Mouse (Mus musculus) liver, embryonic 18 days (tissue): ENCODE data around the gene Mob3a. TPM values are rescaled to one million over a fixed set of nuclear protein-coding genes. Genes with fewer than 3 reads are reported as not detected.

Source experiments
- polyA plus RNA-seq: library from polyadenylated mRNA; depleted of rRNA; stranded (reverse); fragments of >200 nt; gene quantifications from 2 replicates; pipeline ENCODE4 v1.2.3, GENCODE M21; 2012; rRNA removed

Gene Mob3a
- 12.3 and 13.5 TPM in 2 replicates for polyA plus RNA-seq

DNA sequence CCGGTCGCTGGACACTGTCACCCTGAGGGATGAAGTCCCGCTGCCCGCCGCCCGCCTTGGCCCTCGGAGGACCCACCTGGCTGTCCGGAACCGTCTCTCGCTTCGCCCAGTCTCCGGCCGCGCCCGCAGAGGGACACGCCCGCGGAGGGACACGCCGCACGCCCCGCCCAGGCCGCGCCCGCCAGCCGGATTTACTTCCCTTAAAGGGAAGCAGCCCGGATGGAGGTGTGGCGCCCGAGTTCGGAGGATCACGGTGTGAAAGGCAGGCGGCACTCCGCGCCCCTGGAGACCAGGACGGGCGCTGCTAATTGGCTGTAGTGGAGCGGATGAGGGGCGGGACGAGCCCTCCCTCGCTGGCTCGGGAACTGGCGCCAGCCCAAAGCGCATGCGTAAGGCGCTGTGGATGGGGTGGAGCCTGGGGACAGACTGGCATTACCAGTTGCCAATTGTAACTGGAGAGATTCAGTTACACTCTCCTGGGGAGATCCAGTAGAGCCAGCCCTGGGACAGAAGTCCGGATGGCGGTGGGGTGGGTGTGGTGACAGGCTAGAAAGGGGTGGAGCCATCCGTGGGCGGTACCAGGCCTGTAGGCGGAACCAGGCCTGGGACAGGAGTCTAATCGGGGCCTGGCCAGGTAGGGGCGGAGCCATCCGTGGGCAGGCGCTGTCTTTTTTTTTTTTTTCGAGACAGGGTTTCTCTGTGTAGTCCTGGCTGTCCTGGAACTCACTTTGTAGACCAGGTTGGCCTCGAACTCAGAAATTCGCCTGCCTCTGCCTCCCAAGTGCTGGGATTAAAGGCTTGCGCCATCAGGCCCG is at the start of gene Mob3a, which contains the start of gene Izumo4:
Gene Mob3a (minus strand): TSS at position 257 of the 815 bp plus-strand sequence.
Gene Izumo4 (plus strand): TSS at position 464 of the 815 bp plus-strand sequence.

DNA sequence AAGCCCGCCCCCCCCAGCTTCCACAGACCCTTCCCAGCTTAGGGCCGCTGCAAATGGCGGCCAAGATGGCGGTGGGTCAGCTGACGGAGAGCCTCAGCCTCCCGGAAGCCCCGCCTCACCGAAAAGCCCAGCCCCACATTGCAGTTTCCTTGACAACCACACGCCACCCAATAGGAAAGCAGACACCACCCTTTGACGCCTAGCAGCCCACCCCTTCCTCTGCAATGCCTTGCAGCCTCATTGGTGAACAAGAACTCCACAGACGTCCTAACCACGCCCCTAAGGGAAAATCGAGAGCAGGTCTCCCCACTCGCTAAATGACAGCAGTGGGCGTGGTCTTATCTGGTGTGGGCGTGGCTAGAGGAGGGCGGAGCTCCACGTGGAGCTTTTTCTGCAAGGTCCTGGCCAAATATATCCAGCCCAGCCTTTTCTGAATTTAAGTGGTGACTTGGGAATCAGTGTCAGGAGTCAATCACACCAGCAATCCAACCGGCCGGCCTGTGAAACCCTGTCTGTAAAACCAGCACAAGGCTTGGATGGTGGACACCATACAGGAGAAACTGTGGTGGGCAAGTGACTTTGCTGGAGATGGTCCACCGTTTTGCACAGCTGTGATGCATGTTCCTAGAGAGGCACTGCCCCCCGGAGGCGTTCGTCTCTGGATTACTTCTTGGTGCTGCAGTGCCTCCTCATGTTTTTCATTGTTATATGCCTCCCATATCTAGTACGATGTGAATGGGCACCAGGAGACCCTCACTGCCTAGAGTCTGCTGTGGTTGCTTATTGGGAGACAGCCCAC is 40.6 kb upstream of the Mob3a start, which contains the start of gene Ap3d1:
Gene Ap3d1 (minus strand): TSS at position 85 of the 799 bp plus-strand sequence.

DNA sequence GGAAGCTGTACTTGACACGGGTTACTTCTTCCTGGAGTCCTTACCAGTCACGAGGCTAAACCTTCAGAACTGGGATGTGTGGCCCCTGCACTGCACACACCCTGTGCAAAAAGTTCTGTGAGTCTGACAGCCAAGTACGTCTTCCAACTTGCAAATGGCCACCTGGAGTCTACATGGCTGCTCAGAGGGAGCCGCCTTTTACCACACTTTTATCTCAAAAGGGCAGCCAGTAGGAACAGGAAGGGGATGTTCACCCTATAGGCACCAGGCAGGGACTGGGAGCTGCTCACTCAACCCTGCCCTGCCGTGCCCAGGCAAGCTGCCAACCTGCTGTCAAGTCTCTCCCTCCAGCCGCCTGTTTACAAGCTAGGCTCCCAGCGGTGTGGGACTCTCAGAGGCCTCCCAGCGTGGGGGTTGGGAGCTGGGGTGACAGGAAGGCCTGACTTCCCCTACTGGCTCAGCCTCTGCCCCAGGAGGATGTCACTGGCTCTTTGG is 23.8 kb downstream of the Mob3a start, which contains the start of gene Mknk2:
Gene Mknk2 (minus strand): TSS at position 171 of the 495 bp plus-strand sequence.

DNA sequence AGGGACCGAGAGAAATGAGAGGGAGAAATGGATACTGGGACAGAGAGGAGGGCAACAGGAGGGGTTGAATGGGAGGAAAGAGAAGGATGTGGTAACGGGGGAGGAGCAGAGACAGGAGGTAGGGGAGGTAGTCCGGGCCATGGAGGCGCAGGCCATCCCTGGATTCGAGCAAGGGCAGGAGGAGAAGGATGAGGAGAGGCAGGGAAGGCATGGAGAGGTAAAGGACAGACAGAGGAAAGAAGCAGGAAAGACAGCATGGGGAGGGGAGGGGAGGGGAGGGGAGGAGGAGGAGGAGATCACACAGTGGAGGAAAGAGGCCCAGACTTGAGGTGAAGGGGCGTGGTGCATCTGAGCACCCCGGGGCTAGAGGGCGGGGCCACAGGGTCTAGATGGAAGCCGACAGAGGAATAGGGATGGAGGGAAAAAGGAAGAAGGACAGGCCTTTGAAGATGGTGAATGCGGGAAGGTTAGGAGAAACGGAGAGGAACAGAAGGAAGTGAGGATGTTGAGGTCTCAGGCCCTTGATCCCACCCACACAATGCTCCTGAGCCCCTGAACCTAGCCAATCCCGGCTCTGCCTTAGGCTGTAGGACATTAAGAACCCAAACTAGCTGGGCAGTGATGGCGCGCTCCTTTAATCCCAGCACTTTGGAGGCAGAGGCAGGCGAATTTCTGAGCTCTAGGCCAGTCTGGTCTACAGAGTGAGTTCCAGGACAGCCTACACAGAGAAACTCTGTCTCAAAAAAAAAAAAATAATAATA is 44.7 kb downstream of the Mob3a start, which contains the start of gene Btbd2:
Gene Btbd2 (minus strand): TSS at position 209 of the 761 bp plus-strand sequence.

Other genes with a start within 250 kb of the Mob3a start
- 0.01 TPM in 2 replicates for gene Onecut3, start 207.1 kb downstream of the Mob3a start, polyA plus RNA-seq
- gene Atp8b3, start 162.9 kb downstream of the Mob3a start, polyA plus RNA-seq, result 0.01 TPM in 2 replicates
- gene Rexo1, start 140.4 kb downstream of the Mob3a start, polyA plus RNA-seq, result 14.0 and 19.7 TPM in 2 replicates
- gene Klf16, start 124.7 kb downstream of the Mob3a start, polyA plus RNA-seq, result 5.5 and 6.4 TPM in 2 replicates
- gene Abhd17a, start 111.6 kb downstream of the Mob3a start, polyA plus RNA-seq, result 39.9 and 40.7 TPM in 2 replicates
- 17.8 and 19.9 TPM in 2 replicates for gene Scamp4, start 99.1 kb downstream of the Mob3a start, polyA plus RNA-seq
- gene Adat3, start 99.1 kb downstream of the Mob3a start, polyA plus RNA-seq, result 3.1 and 3.6 TPM in 2 replicates
- 0.74 and 0.80 TPM in 2 replicates for gene Gm49322, start 96.0 kb downstream of the Mob3a start, polyA plus RNA-seq
- gene Csnk1g2, start 79.1 kb downstream of the Mob3a start, polyA plus RNA-seq, result 61.9 and 64.2 TPM in 2 replicates
- gene Btbd2, start 44.9 kb downstream of the Mob3a start, polyA plus RNA-seq, result 10.7 TPM in 2 replicates
- 42.1 and 45.1 TPM in 2 replicates for gene Mknk2, start 23.9 kb downstream of the Mob3a start, polyA plus RNA-seq
- gene Izumo4, start 207 bp upstream of the Mob3a start, polyA plus RNA-seq, result 11.0 and 12.1 TPM in 2 replicates
- gene Ap3d1, start 40.3 kb upstream of the Mob3a start, polyA plus RNA-seq, result 26.6 and 31.1 TPM in 2 replicates
- 4.8 and 5.8 TPM in 2 replicates for gene Dot1l, start 53.2 kb upstream of the Mob3a start, polyA plus RNA-seq
- gene Sf3a2, start 96.2 kb upstream of the Mob3a start, polyA plus RNA-seq, result 18.1 and 20.1 TPM in 2 replicates
- gene Plekhj1, start 96.6 kb upstream of the Mob3a start, polyA plus RNA-seq, result 33.7 and 36.1 TPM in 2 replicates
- 0.19 and 0.23 TPM in 2 replicates for gene Amh, start 103.3 kb upstream of the Mob3a start, polyA plus RNA-seq
- gene Jsrp1, start 111.5 kb upstream of the Mob3a start, polyA plus RNA-seq, result 0.06 and 0.07 TPM in 2 replicates
- gene Oaz1, start 124.7 kb upstream of the Mob3a start, polyA plus RNA-seq, result 573 TPM in 2 replicates
- gene Lingo3, start 142.1 kb upstream of the Mob3a start, polyA plus RNA-seq, result 0.01 TPM in 1 of 2 replicates, not detected in the other
- 121 and 137 TPM in 2 replicates for gene Lsm7, start 153.2 kb upstream of the Mob3a start, polyA plus RNA-seq
- 32.6 and 37.7 TPM in 2 replicates for gene Sppl2b, start 153.3 kb upstream of the Mob3a start, polyA plus RNA-seq
- 0.05 and 0.07 TPM in 2 replicates for gene Tmprss9, start 169.9 kb upstream of the Mob3a start, polyA plus RNA-seq
- gene Timm13, start 199.0 kb upstream of the Mob3a start, polyA plus RNA-seq, result 94.0 and 114 TPM in 2 replicates
- gene Lmnb2, start 216.3 kb upstream of the Mob3a start, polyA plus RNA-seq, result 8.0 and 9.1 TPM in 2 replicates
- 15.7 and 16.8 TPM in 2 replicates for gene Gadd45b, start 228.1 kb upstream of the Mob3a start, polyA plus RNA-seq